Mouse (Mus musculus) spleen, adult 12 weeks (tissue): Measurements from ENCODE around the gene Rbfox1.

Source experiments
- DNase-seq: peaks from one replicate; pipeline ENCODE4 v3.0.0; 2022; ENCODE audit warnings: low spot score

The Rbfox1 gene

DNA sequence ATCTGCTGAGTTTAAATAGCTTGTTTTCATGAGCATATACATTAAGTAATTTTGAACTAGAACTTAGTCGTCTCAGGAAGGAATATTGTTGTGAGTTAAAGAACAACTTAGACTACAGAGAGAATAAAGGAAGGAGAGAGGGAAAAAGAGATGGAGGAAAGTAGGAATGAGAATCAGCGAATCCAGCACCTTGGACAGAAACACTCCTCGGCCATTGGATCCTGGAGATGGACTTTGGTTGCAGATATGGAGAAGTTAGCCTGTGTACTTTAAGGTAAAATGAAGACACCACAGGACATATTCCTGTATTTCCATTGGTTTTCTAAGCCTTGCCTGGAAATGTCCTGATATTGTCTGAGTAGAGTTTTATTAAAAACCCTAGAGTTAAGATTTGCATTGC is 1045.6 kb downstream of the Rbfox1 start:
- no peak for DNase-seq

DNA sequence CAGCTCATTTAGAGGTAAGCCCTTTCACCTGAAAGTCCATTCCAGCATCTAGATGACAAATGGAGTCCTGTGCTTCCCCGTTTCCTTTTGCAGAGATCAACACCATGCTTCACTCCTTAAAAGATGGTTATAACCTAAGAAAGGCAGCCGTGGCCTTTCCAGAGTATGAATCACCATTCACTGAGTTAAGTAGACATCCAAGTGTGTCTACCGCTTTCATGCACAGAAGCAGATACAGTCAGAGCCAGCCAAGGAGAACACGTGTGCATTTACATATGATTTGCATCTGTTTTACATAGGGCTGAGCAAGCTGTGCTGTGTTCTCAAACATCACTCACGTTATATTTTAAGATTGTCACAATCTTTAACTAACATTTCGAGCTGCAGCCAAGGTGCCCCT is 1061.0 kb downstream of the Rbfox1 start:
- DNase-seq, result no peak

DNA sequence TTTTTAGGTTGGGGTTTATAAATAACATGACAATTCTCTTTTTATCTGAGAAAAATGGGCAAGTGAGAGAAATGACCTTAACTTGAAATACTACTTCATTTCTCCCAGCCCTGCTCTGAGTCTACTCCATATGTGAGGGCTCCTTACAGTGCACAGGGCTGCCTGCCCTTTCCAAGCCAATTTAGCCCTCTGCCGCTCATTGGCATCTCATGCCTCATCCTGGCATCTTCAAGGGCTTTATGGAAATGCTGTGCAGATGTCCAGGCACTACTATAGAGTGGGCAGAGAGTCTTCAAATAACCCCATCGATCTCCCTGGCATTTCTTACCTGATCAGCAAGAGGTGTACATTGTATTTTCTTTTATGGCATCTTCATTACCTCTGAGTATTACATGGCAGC is 1064.5 kb downstream of the Rbfox1 start:
- DNase-seq, result no peak

DNA sequence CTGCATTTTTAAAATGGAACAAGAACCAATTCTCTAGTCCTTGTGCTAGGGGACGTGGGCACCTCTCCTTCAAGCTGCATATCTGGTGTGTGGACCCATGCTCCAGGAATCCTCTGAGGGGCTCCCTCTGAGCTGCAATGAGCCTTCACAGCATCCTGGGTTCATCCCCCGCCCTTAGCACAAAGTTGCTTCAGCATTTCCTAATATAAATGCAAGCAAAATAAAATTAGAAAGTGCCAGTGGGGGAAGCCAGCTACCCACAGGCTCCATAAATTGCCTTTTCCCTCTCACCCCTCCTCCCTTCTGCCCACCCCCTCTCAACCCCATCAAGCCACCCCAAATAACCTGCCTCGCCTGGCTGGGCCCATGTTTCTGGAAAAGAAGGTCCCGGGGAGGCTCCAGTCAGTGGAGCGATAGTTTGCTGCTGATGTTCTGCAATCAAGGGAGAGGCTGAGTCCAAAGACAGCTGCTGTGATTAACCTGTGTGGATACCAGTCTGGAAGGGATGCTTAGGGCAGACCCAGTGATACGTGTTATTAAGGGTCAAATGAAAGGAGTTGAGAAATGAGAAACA is 1070.0 kb downstream of the Rbfox1 start:
- DNase-seq, result no peak

DNA sequence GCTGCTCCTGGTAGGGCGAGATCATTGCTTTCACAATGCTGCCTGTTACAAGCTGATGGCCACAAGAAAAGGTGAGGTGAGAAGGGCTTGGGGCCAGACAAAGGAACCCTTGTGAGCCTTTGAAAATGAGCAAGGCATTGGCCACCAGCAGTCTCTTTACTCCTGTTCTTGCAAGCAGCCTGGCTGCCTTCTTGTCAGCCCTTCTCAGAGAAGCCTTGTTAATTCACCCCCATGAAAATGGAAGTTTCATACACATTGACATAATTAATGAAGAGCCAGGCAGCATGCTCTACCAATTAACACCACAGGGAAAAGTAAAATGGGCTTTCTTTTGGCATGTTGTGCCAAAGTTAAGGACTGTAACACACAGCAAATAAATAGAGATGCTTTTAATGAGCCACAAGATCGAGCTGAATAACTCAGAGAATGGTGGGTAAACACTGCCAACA is 1076.8 kb downstream of the Rbfox1 start:
- no peak for DNase-seq

DNA sequence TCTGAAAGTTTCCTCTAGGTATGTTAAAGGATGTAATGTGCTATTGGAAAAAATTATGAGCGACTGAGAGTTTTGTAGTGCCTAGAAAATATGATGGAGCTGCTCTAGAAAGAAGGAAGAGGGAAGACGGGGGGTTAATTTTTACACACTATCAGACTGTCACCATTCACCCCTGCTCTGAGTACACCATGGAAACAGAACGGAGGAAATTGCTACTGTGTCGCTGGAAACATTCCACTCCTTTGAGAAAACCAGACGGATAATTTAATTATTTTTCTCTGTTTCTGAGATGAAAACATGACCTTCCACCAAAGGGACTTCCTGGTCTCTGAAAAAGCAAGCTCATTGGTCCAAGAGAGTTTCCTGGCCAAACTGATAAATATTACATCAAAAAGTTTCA is 1077.4 kb downstream of the Rbfox1 start:
- no peak for DNase-seq

DNA sequence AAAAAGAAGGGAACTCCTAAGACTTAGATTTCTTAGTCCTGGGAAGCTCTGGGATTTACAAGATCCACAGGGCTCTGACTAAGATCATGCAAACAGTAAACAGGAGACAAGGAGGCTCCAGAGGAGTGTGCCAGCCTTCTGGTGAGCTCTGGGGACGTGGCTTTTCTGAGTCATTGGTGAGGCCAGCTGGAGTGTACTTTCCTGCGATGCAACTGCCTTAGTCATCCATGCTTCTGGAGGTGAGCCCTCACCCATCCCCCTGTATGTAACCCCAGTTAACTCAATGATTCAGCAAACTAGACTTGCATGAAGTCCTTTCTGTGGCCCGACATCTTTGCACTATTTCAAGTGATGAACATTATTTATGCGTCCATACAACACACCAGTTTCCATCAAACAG is 1078.4 kb downstream of the Rbfox1 start:
- no peak for DNase-seq

DNA sequence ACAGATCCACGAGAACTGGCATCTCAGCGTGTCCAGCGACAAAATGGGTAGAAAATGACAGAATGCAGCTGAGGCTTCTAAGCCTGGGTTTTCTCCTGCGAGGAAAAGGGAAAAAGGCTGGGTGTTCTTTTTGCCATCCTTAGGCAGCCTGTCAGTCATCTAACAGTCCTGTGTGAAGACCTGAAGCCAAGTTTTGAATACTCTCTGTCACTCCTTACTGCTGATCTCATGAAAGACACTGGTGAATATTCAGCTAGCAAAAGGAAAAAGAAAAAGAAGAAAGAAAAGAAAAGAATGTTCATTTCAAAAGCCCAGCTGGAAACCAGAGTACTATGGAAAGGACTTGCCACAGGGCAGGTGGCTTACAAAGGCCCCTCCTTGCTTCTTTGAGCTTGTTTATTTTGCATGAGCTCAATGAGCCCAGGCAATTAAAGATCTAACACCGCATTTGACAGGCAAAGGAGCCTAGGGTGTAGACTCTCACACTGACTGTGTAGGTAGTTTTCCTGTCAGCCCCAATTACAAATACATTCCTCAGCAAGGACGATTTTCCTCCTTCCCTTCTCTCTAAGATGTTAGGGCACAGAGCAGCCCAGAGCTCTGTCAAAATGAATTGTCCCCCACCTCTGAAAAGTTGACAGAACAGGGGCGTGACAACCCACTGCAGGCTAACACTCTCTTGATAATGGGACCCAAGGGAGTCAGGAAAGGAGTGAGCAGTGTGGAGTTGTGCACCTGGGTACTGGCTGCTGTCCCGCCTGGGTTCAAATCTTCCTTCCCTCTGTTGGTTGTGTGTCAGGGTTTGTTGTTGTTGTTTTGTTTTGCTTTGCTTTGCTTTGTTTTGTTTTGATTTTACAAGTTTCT is 1079.8 kb downstream of the Rbfox1 start:
- DNase-seq, result no peak

DNA sequence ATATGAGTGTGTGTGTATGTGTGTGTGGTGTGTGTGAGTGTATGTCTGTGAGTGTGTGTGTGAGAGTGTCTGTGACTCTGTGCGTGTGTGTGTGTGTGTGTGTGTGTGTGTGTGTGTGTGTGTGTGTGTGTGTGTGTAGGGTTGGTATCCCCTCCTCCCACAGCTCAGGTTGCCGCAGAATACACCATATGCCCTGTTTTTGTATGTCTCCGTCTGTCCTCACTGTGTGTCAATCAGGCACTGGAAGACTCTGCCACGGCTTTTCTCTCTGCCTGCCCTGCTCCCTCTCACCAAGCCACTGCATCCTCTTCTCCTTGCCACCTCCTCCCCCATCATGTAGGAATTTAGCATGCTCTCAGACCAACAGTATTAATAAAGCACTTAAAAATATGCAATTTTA is 1084.8 kb downstream of the Rbfox1 start:
- DNase-seq, result no peak

DNA sequence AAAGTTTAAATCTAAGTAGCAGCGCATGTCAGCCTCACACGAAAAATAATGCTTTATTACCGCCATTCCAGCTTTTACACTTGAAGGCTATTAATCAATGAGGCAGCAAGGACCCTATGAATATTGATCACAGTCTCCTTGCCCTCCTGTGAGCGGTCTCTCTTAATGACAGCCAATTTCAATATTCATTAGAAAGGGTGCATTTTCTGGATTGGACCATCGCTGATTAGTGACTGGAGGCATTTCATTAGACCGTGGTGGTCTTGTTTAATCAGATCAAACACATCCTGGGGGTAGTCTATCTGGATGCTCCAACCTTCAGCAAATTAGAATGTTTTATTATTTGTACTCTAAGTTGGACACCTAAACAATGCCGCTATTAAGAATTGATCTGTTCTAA is 1091.2 kb downstream of the Rbfox1 start:
- DNase-seq, result no peak

DNA sequence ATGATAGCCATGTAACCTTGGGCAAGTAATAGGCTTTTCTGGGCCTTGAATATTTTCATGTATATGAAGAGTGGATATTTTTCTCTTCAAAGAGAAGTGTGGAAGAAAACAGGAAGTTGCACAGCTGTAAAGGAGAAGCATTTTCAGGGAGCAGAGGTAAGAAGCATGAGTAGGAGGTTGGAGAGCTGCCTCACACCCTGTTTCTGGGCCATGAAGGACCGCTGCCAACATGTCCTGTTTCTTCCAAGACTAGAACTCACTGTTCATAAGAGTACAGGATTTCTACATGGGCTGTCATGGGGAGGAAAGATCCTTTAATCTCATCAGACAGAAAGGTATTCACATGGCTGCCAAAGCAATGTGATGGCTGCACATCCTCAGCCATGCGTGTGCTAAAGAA is 1098.8 kb downstream of the Rbfox1 start:
- no peak for DNase-seq

DNA sequence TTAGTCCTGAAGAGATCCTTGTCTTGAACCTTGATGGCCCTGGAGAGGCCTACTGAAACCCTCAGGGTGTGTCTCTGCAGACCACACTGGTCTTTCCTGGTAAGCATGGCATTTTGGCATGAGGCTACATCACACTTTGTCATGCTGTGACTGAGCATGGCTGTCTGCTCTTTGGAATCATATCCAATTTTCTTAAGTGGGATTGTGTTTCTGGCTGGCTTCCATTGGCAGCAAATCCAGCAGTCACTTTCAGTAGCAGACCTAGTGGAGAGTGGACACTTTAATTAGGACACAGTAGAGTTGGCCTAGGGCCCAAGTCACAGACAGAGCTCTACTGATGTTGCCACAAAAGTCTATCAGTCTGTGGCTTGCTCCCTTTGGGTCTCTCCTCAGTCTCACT is 1100.9 kb downstream of the Rbfox1 start:
- DNase-seq, result no peak

DNA sequence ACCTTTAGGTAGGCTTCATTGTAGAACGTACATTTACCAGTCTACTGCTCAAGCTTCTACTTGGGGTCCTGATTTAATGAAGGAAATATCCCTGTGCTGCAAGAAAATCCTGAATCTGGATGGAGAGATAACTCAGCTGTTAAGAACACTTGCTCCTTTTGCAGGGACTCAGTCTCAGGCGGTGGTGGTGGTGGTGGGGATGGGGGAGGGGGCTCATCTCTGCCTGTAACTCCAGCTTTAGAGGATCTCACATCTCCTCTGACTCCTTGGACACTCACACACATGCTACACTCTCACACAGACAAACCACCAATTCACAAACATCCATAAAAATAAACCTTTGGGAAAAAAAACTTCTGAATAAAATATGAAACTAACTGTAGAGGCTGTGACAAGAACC is 1101.3 kb downstream of the Rbfox1 start:
- no peak for DNase-seq

DNA sequence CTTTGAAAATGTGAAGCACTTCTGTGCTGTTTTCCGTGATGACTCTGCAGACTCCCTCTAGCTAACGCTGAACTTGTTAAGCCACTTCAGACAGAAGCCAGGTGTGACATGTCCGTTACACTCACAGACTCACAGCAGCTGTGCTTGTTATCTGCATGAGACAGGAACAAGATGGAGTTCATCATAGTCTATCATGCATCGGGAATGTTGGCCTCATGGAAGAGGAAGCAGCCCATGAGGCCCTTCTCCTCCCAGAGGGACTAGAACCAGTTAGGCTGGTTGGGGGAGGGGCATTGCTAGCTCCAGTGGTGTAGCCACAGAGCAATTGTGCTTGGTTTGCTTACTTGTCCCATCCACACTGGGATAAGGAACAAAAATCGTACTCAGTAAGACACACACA is 1107.1 kb downstream of the Rbfox1 start:
- DNase-seq, result no peak

DNA sequence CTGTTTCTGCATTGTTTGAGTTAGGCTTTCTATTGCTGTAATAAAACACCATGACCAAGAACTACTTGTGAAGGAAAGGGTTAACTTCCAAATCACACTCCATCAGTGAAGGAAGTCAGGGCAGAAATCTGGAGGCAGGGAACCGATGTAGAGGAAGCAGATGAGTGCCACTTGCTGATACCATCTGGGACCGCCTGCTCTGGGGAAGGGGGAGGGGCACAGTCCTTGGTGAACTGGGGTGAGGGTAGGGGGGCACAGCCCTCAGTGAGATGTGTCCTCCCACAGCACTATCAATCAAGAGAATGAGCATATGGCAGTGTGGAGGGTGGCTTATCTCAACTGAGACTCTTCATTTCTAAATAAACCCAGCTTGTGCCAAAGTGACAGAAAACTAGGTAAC is 1108.0 kb downstream of the Rbfox1 start:
- no peak for DNase-seq

DNA sequence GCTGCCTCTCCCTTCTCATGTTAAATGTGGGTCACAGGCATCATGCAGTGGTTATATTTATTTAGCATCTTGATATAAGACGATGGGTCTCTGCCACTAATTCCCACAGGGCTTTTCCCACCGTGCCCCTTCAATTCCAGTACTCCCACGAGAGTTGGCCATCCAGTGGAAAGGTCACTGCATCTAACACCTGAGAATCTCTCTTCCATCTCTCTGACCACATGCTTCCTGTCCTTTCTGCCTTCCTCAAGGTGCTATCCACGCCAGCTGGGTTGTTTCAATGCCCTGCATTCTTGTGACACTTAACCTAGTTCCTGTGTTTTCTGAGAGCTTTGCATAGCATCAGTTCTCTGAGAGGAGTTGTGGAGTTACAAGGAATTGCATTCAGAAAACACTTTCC is 1112.0 kb downstream of the Rbfox1 start:
- no peak for DNase-seq

DNA sequence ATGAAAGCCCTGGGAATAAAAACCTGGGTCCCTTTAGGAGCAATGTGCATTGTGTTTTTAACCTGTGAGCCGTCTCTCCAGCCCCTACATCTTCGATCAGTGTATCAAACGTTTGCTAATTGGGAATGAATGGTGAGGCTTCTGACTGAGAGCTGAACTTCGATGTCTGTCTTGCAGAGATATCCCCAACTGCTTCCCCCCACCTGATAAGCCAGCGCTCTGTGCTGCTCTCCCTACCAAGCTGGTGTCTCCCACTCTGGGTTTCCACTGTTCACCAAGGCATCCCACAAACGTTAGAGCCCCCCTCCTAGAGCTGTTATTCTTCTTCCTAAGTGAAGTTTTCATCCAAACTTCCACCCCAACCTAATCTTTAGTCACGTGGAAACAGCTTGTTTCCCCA is 1112.7 kb downstream of the Rbfox1 start:
- DNase-seq, result no peak

DNA sequence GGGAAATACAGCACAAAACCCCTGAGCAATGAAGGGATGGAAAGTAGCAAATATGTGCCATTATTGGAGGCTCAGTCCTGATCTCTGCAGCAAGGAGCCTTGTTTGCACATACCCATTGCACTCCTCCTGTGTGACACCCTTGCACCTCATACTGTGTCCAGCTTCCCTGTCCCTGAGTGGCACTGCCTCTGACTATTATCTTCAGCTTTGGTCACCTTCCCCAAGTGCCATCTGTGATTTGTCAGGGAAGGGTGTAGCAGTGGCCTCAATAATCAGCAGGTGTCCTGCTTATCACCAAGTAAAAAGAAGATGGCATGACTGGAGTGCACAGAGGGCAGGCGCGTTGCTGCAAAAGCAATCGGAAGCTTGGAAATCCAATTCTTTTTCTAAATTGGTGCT is 1119.4 kb downstream of the Rbfox1 start:
- no peak for DNase-seq

DNA sequence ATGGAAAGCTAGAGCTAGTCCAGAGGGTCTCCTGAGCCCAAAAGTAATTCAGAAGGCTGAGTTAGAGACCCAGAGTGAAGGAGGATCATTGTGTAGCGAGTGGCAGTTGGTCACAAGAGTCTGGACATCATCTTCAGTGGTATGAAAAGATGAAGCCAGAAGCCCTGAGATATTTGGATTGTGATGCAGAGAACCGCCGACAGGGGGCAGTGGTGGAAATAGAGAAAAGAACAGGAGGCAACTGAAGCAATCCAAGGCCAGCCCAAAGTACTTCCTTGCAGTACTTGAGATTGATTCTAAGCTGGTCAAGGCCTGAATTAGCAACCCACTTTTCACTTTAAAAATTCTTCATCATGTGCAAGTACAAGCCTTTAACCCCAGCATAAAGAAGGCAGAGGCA is 1120.3 kb downstream of the Rbfox1 start:
- DNase-seq, result no peak

DNA sequence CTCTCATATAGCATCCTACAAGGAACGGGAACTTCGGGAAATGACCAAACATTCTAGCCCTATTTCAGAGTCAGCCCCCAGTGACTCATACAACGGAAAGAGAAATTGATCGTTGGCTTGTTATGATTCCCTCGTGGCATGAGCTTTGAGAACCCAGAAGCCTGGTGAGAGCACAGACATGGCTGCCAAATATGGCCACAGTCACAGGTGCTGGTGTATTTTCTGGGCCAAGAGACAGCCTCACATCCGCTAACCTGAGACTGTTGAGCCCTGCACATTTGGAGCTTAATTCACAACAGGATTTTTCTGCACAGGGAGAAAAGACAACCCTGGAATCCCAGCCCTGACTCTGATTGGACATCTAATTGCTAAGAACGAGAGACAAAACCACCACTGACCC is 1132.2 kb downstream of the Rbfox1 start:
- no peak for DNase-seq

DNA sequence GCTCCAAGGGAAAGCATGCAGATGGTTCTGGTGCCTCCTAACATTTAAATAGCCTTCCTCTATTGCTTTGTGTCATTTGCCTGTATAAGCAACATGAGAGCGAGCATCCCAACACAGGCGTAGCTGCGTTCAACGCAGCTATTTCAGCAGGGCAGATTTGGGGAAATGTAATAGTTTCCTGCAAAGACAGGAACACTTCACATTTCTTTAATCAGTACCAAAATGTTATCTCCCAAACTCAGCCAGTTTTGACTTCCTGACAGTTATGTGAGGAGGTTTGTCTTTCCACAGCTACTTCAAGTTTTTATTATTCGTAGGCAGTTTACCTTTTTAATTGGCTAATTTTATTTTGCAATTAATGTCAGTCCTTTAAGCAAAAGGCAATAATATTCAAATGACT is 1149.1 kb downstream of the Rbfox1 start:
- DNase-seq, result no peak

DNA sequence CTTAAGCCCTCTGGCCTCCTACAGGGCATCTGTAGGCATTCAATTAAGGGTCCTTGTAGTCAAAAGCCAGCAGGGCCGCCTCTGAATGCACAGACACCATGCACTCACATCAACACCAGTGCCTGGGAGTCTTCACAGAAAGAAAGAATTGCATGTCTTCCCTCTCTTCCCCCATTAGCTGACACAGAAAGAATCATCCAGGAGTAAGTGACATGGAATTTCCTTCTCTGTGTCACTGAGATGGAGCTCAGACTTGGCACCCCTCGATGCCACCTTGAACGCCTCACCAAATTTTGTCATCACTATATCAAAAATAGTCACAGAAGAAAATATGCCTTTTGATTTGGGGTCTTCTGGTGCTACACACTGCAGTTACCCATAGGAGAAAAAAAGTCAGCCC is 1151.4 kb downstream of the Rbfox1 start:
- DNase-seq, result no peak

DNA sequence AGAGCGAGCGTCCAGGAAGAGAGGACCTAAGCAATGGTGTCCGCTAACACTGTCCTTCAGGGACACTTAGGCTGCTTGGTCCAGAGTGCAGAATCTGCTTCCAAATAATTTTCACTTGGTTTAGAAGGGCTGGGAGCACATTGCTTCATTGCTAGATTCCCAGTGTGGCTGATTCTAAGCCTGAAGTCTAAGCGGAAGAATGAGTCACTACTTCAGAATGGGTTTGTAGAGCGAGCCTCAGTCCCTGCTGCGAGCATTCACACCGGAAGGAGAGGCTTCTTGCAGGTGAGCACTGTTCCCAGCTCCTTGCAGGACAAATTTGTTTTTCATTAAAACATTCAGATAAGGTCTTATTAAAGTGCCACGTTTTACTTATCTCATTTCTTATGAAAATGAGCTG is 1151.8 kb downstream of the Rbfox1 start:
- DNase-seq, result no peak

DNA sequence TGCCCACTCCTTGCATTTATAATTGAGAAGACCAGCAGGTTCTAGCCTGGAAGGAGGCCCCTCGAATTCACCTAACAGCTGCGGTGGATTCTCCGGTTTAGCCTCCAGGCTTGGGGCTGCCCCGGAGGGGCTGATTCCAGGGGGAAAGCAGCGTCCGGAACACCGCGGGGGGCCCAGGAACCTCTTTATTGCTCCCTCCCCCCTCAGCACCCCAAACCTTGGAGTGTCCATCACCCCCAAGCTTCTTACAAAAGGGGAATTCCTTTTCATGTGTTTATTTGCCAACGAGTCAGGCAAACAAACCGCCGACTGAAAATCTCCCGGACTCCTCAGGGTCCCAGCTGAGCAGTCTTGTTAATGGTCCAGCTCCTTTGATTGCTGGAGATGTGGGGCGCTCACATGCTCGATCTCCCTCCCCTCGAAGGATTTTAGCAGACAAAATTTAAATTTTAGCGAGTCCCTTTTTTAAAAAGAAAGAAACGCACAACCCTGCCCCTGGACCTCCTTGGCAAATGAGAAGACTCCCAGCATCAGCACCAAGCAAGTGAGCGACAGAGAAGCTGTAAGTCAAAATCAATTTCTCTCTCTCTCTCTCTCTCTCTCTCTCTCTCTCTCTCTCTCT is 1153.6 kb downstream of the Rbfox1 start:
- no peak for DNase-seq
